Comparison of ENCODE assay signal across 21 mouse cellular contexts in genomic region chr8:88845916-88846315, GRCm38 (mm10).
DNase-seq lines count a peak whose midpoint lies in the region; ATAC-seq lines count a peak whose summit lies in the region.
"Had no signal": no experiment of that assay in that cellular context is flagged by ENCODE, and none has a peak within 500 bp of the region (broad histone marks: within the 10 kb centered on the region; RNA-seq: fewer than 3 reads in every experiment).

No protein-coding gene starts in this region.

- no peak overlapping the region for H3K4me2 ChIP-seq in hindbrain, embryonic 12.5 days (replicated peaks)
- no peak overlapping the region for H3K4me2 ChIP-seq in hindbrain, embryonic 16.5 days (ENCODE audit: low read length)
- no peak overlapping the region for H3K4me2 ChIP-seq in midbrain, embryonic 13.5 days (replicated peaks)
- peak overlapping the region; percentile 3 for H3K4me2 ChIP-seq in neural tube, embryonic 15.5 days
- H3K4me2 ChIP-seq: heart, embryonic 15.5 days; liver, embryonic 15.5 days had no signal

- H3K9me3 ChIP-seq in hindbrain, embryonic 12.5 days (replicated peaks), result no peaks in the 10 kb centered on the region
- H3K9me3 ChIP-seq in hindbrain, embryonic 16.5 days (ENCODE audit: control insufficient read depth, low read length), result no peaks in the 10 kb centered on the region
- no peaks in the 10 kb centered on the region for H3K9me3 ChIP-seq in midbrain, embryonic 13.5 days
- no peaks in the 10 kb centered on the region for H3K9me3 ChIP-seq in midbrain, embryonic 10.5 days (replicated peaks)
- H3K9me3 ChIP-seq in neural tube, embryonic 15.5 days (replicated peaks), result no peaks in the 10 kb centered on the region
- H3K9me3 ChIP-seq: heart, embryonic 15.5 days; liver, embryonic 15.5 days had no signal

- no peaks in the 10 kb centered on the region for H3K27me3 ChIP-seq in hindbrain, embryonic 12.5 days
- H3K27me3 ChIP-seq in hindbrain, embryonic 16.5 days (replicated peaks; ENCODE audit: control insufficient read depth, insufficient read depth, low read length), result no peaks in the 10 kb centered on the region
- no peaks in the 10 kb centered on the region; the same call in 1 of the 2 replicates for H3K27me3 ChIP-seq in midbrain, embryonic 13.5 days
- H3K27me3 ChIP-seq in midbrain, embryonic 10.5 days (ENCODE audit: low read depth, poor library complexity, severe bottlenecking), result no peaks in the 10 kb centered on the region
- no peaks in the 10 kb centered on the region for H3K27me3 ChIP-seq in neural tube, embryonic 15.5 days (replicated peaks)
- H3K27me3 ChIP-seq: liver, embryonic 15.5 days had no signal

- no peak overlapping the region for H3K9ac ChIP-seq in hindbrain, embryonic 12.5 days
- no peak overlapping the region for H3K9ac ChIP-seq in hindbrain, embryonic 16.5 days (ENCODE audit: low read depth, low read length)
- H3K9ac ChIP-seq in midbrain, embryonic 13.5 days (replicated peaks), result no peak overlapping the region
- H3K9ac ChIP-seq in neural tube, embryonic 15.5 days (replicated peaks), result no peak overlapping the region
- H3K9ac ChIP-seq: heart, embryonic 15.5 days; liver, embryonic 15.5 days had no signal

- no peak overlapping the region for H3K4me3 ChIP-seq in hindbrain, embryonic 12.5 days
- no peak overlapping the region for H3K4me3 ChIP-seq in hindbrain, embryonic 16.5 days (ENCODE audit: low read length)
- no peak overlapping the region for H3K4me3 ChIP-seq in midbrain, embryonic 13.5 days (replicated peaks)
- no peak overlapping the region for H3K4me3 ChIP-seq in midbrain, embryonic 10.5 days
- no peak overlapping the region for H3K4me3 ChIP-seq in neural tube, embryonic 15.5 days (replicated peaks)
- H3K4me3 ChIP-seq: heart, embryonic 15.5 days; left cerebral cortex, adult 2 months; liver, embryonic 15.5 days had no signal

- WGBS in hindbrain, embryonic 12.5 days, result 59% methylated on average over 11 of the region's 11 CpGs
- WGBS in hindbrain, embryonic 16.5 days, result 43% methylated on average over 11 of the region's 11 CpGs
- 69% methylated on average over 11 of the region's 11 CpGs for WGBS in midbrain, embryonic 13.5 days
- WGBS in midbrain, embryonic 10.5 days, result 78% methylated on average over 11 of the region's 11 CpGs
- 28% methylated on average over 11 of the region's 11 CpGs for WGBS in neural tube, embryonic 15.5 days

- no peaks in the 10 kb centered on the region for H3K36me3 ChIP-seq in hindbrain, embryonic 12.5 days
- no peaks in the 10 kb centered on the region for H3K36me3 ChIP-seq in hindbrain, embryonic 16.5 days (ENCODE audit: control insufficient read depth, insufficient read depth, low read length)
- H3K36me3 ChIP-seq in midbrain, embryonic 13.5 days, result no peaks in the 10 kb centered on the region
- H3K36me3 ChIP-seq in midbrain, embryonic 10.5 days, result no peaks in the 10 kb centered on the region
- no peaks in the 10 kb centered on the region for H3K36me3 ChIP-seq in neural tube, embryonic 15.5 days
- H3K36me3 ChIP-seq: heart, embryonic 15.5 days; liver, embryonic 15.5 days had no signal

- 0 out of 2 replicates have a peak overlapping the region, but pooled peaks have one; percentile 8 for H3K27ac ChIP-seq in hindbrain, embryonic 12.5 days
- no peak overlapping the region for H3K27ac ChIP-seq in hindbrain, embryonic 16.5 days (ENCODE audit: low read depth, low read length)
- H3K27ac ChIP-seq in midbrain, embryonic 13.5 days, result peak overlapping the region; percentile 30; the same call in 1 of the 2 replicates
- no peak overlapping the region for H3K27ac ChIP-seq in midbrain, embryonic 10.5 days (replicated peaks)
- no peak overlapping the region for H3K27ac ChIP-seq in neural tube, embryonic 15.5 days (replicated peaks)
- H3K27ac ChIP-seq: heart, embryonic 15.5 days; left cerebral cortex, adult 2 months; liver, embryonic 15.5 days had no signal

- ATAC-seq in hindbrain, embryonic 12.5 days (ENCODE audit: low FRiP score), result no peak
- ATAC-seq in hindbrain, embryonic 16.5 days, result no peak
- ATAC-seq in midbrain, embryonic 13.5 days, result no peak
- no peak for ATAC-seq in neural tube, embryonic 15.5 days (ENCODE audit: low FRiP score)
- ATAC-seq in CD4-positive, CD25-positive, alpha-beta regulatory T cell, adult 4 months, result no peak
- ATAC-seq: forebrain, embryonic 14.5 days; Patski had no signal

- DNase-seq in midbrain, embryonic 10.5 days (ENCODE audit: low spot score), result no peak
- peak; percentile 5 for DNase-seq in forelimb bud, embryonic 11.5 days (ENCODE audit: low read depth, low spot score)
- DNase-seq in gastrocnemius, postnatal 14 days, result no peak
- DNase-seq: adrenal gland, postnatal 36 days; B cell, adult 2 months; cerebellum, adult 8-10 months; heart, adult 11 months; kidney, postnatal 14 days; lung, postnatal 14 days; spleen, adult 18-20 months; thymus, postnatal 14 days had no signal

- peaks cover 6% of the 10 kb centered on the region; the same call in 1 of the 2 replicates for H3K4me1 ChIP-seq in hindbrain, embryonic 12.5 days
- peaks cover 5% of the 10 kb centered on the region; the same call in 1 of the 2 replicates for H3K4me1 ChIP-seq in hindbrain, embryonic 16.5 days (ENCODE audit: control insufficient read depth, insufficient read depth, low read depth, low read length)
- peaks cover 10% of the 10 kb centered on the region; the same call in 1 of the 2 replicates for H3K4me1 ChIP-seq in midbrain, embryonic 13.5 days (replicated peaks)
- H3K4me1 ChIP-seq in midbrain, embryonic 10.5 days, result peaks cover 2% of the 10 kb centered on the region; the same call in 1 of the 2 replicates
- peaks cover 10% of the 10 kb centered on the region for H3K4me1 ChIP-seq in neural tube, embryonic 15.5 days
- H3K4me1 ChIP-seq: heart, embryonic 15.5 days; liver, embryonic 15.5 days had no signal

- intact Hi-C loops in gastrocnemius, postnatal 14 days (cut with DNase I; ENCODE audit: low total_unique reads), result no loop called here

Comparison
In these comparisons a context has a peak if more than half of its experiments do, and no peak if none do; other contexts are left out.
1. H3K27ac ChIP-seq: peak in hindbrain, embryonic 12.5 days (single experiment) and midbrain, embryonic 13.5 days (single experiment); none in hindbrain, embryonic 16.5 days (single experiment), midbrain, embryonic 10.5 days (single experiment) and neural tube, embryonic 15.5 days (single experiment).